Mouse (Mus musculus) lung, postnatal 0 days (tissue): ENCODE measurements around the gene Hmgxb4. TPM values are rescaled to one million over a fixed set of nuclear protein-coding genes. Genes with fewer than 3 reads are reported as not detected.
A peak's percentile ranks its signal among the peaks of the same experiment; 100 is the strongest.

ENCODE experiments used
- ATAC-seq: fragments of 200-750 bp; cut with Nextera tagmentation; 2 replicates; pipeline ENCODE4 v1.8.0; 2017; ENCODE audit warnings: moderate library complexity
- DNase-seq: peaks from one replicate; pipeline ENCODE4 v3.0.0-alpha.2; 2016; ENCODE audit warnings: low spot score
- H3K27ac ChIP-seq: fragments of 300-500 bp; sonication (generic); 2 replicates; pipeline ENCODE4 v1.5.1; 2014; ENCODE audit warnings: antibody characterized with exemption, mild to moderate bottlenecking, low read length, mixed read lengths
- H3K27me3 ChIP-seq: fragments of 300-500 bp; sonication (generic); replicated peaks from 2 replicates; pipeline ENCODE4 v1.6.1; 2014; ENCODE audit warnings: low read length, mixed read lengths; ENCODE audit not compliant: insufficient read depth
- H3K36me3 ChIP-seq: fragments of 300-500 bp; sonication (generic); 2 replicates; pipeline ENCODE4 v1.6.1; 2014; ENCODE audit warnings: low read length, mixed read lengths; ENCODE audit not compliant: insufficient read depth
- H3K4me1 ChIP-seq: fragments of 300-500 bp; sonication (generic); 2 replicates; pipeline ENCODE4 v1.6.1; 2014; ENCODE audit warnings: antibody characterized with exemption, low read depth, low read length, mixed read lengths; ENCODE audit not compliant: insufficient read depth
- H3K4me2 ChIP-seq: fragments of 300-500 bp; sonication (generic); replicated peaks from 2 replicates; pipeline ENCODE4 v1.6.1; 2014; ENCODE audit warnings: low read depth, mild to moderate bottlenecking, low read length, moderate library complexity, mixed read lengths
- H3K4me3 ChIP-seq: fragments of 300-500 bp; sonication (generic); 2 replicates; pipeline ENCODE4 v1.5.1; 2014; ENCODE audit warnings: low read depth, low read length
- H3K9ac ChIP-seq: fragments of 300-500 bp; sonication (generic); replicated peaks from 2 replicates; pipeline ENCODE4 v1.6.1; 2014; ENCODE audit warnings: low read depth, mild to moderate bottlenecking
- H3K9me3 ChIP-seq: fragments of 300-500 bp; sonication (generic); 2 replicates; pipeline ENCODE4 v1.6.1; 2016; ENCODE audit warnings: low read length, mixed read lengths
- CTCF ChIP-seq: IDR thresholded peaks from 2 replicates; pipeline ENCODE4 v1.5.1; 2016; ENCODE audit warnings: antibody characterized with exemption, mild to moderate bottlenecking
- EP300 ChIP-seq: IDR thresholded peaks from 2 replicates; pipeline ENCODE4 v1.6.1; 2016; ENCODE audit warnings: antibody characterized with exemption, mild to moderate bottlenecking, control low read depth
- WGBS: fragments of 180-500 bp; shearing (Covaris S2); extraction: QIAGEN DNeasy Blood & Tissue Kit; methylation state at CpG from one replicate; pipeline ENCODE4 v1.1.7; 2014; 5-methylcytosine and 5-hydroxymethylcytosine counted together
- polyA plus RNA-seq: library from polyadenylated mRNA; unstranded; fragments of >200 nt; fragmentation: Nextera tagmentation; extraction: Ambion mirVana; gene quantifications from 2 replicates; pipeline ENCODE4 v1.2.1, GENCODE M21; 2015

Gene Hmgxb4
- polyA plus RNA-seq, 1 experiment from 2014 or later: 21.2 TPM

DNA sequence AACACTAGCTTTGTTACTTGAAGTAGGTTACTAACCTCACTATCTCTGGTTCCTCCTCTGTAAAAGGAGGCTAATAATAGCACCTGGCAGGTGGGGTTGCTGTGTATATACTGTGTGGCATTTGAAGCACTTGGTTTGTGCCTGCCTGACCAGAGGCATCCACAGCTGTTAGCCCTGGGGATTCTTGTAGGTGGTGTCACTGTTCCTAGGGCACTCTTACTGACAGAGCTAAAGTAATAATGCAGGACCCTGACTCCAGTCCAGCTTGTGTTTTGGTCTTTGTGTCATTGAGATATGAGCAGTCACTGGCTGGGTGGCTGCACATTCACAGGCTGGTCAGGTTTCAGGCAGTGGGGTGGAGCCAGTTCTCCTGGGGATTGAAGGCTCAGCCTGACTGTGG, 45.3 kb downstream of the Hmgxb4 start:
- TF ChIP-seq CTCF (no peak), EP300 (no peak)
- Histone ChIP-seq H3K36me3 (no peaks in the 10 kb centered on the region), H3K9ac (no peak overlapping the region), H3K27ac (no peak overlapping the region; the same call in 1 of the 2 replicates), H3K4me3 (no peak overlapping the region), H3K9me3 (no peaks in the 10 kb centered on the region), H3K4me1 (no peaks in the 10 kb centered on the region), H3K27me3 (no peaks in the 10 kb centered on the region), H3K4me2 (no peak overlapping the region)
- DNase-seq: no peak
- ATAC-seq: no peak

DNA sequence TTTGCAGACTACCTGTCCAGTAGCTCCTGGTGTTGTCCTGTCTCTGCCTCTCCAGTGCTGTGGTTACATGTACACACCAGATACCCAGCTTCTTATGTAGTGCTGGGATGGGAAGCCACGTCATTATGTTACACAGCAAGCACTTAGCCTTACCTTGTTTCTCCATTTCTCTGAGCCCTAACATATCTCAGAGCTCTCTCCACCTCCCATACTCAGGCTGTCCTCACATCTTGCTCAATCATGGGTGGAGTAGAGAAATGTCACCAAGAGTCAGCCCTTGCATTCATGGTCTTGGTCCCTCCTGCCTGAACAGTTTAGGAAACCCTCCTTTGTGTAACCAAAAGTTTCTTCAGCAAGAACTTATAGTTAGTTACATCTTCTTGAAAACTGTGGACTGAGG, 46.6 kb downstream of the Hmgxb4 start:
- 64% methylated on average over 1 of the region's 1 CpGs for WGBS
- ATAC-seq: peak; percentile 40
- H3K36me3 ChIP-seq: no peaks in the 10 kb centered on the region
- no peak overlapping the region for H3K4me3 ChIP-seq
- peak; percentile 47 for DNase-seq
- no peak overlapping the region for H3K4me2 ChIP-seq
- H3K9ac ChIP-seq: no peak overlapping the region
- H3K27ac ChIP-seq: no peak overlapping the region
- no peaks in the 10 kb centered on the region for H3K9me3 ChIP-seq
- TF ChIP-seq EP300 (no peak), CTCF (no peak)
- no peaks in the 10 kb centered on the region for H3K27me3 ChIP-seq
- H3K4me1 ChIP-seq: no peaks in the 10 kb centered on the region

DNA sequence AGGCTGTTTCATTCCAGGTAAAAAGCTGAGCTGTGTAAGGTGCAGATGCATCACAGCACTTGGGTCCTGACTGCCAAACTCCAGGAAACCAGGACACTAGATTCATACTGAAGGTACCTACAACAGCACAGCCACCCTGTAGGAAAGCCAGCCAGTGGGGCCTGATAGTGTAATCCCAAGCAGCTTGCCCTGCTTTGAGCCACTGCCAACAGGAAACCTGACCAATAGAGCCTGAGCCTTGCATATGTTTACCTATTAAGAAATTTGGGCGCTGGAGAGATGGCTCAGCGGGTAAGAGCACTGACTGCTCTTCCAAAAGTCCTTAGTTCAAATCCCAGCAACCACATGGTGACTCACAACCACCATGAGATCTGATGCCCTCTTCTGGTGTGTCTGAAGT, 49.0 kb downstream of the Hmgxb4 start:
- H3K27ac ChIP-seq: no peak overlapping the region
- TF ChIP-seq EP300 (no peak), CTCF (no peak)
- H3K9ac ChIP-seq: no peak overlapping the region
- DNase-seq (no peak), ATAC-seq (no peak)
- H3K36me3 ChIP-seq: no peaks in the 10 kb centered on the region
- no peak overlapping the region for H3K4me3 ChIP-seq
- no peak overlapping the region for H3K4me2 ChIP-seq
- no peaks in the 10 kb centered on the region for H3K27me3 ChIP-seq
- 62% methylated on average over 2 of the region's 2 CpGs for WGBS
- H3K4me1 ChIP-seq: no peaks in the 10 kb centered on the region
- no peaks in the 10 kb centered on the region for H3K9me3 ChIP-seq

DNA sequence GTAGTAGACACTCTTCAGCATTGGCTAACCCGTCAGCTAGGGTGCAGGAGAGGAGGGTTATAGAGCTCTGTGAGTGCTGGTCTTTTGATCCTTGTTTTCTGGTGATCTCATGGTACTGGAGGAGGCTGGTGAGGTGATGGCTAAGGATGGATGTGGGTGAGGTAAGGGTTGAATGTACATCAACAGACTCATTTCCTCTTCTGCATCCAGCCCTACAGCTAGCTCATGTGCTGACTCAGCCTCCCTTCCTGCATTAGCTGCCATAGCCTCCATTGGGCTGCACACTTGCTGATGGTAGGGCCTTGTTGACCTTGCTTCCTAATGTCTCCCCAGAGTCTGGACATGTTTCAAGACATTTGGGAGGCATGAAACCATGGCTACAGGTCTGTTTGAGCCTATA, 49.8 kb downstream of the Hmgxb4 start:
- H3K9me3 ChIP-seq: no peaks in the 10 kb centered on the region
- no peaks in the 10 kb centered on the region for H3K27me3 ChIP-seq
- no peak overlapping the region for H3K4me2 ChIP-seq
- DNase-seq: no peak
- H3K27ac ChIP-seq: no peak overlapping the region
- TF ChIP-seq CTCF (no peak), EP300 (no peak)
- no peak overlapping the region for H3K9ac ChIP-seq
- ATAC-seq: no peak
- 76% methylated on average over 1 of the region's 1 CpGs for WGBS
- H3K36me3 ChIP-seq: no peaks in the 10 kb centered on the region
- no peaks in the 10 kb centered on the region for H3K4me1 ChIP-seq
- no peak overlapping the region for H3K4me3 ChIP-seq

DNA sequence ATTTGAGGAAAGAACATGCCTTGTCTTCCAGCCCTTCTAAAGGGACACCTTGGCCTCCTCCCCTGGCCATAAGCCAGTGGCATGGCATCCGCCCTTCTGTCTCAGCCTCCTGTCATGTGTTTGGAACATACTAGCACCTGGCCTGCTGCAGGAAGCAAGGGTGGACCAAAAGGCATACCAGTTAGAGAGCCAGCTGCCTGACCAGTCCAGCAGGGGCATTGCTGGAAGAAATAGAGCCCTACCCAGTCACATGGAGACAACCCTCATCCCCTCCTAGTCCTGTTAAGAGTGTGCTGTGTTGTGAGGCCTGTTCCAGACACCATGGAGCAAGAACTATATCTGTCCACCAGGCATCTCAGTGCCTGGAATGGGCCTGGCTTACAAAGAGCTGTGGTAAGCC, 53.1 kb downstream of the Hmgxb4 start:
- Histone ChIP-seq H3K9me3 (no peaks in the 10 kb centered on the region), H3K4me1 (no peaks in the 10 kb centered on the region), H3K9ac (no peak overlapping the region), H3K4me3 (no peak overlapping the region), H3K36me3 (no peaks in the 10 kb centered on the region), H3K27me3 (no peaks in the 10 kb centered on the region), H3K4me2 (no peak overlapping the region), H3K27ac (no peak overlapping the region)
- WGBS: 87% methylated on average over 1 of the region's 1 CpGs
- ATAC-seq: no peak
- DNase-seq: no peak
- TF ChIP-seq CTCF: no peak
- no peak for TF ChIP-seq EP300

DNA sequence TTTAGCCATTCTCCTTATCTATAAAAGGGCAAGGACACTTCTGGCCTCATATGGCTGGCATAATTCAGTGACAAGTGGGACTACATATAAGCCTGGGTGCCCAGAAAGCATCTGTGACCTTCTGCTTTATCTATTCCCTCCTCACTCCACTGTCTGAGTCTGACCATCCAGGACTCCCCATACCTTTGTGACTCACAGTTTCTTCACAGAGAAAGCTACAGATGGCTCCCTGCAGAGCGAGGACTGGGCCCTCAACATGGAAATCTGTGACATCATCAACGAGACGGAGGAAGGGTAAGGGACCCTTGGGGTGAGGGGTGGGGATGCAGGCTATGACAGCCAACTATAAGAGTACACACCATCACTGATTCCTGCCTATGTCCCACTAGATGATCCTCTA, 54.6 kb downstream of the Hmgxb4 start:
- Histone ChIP-seq H3K27me3 (no peaks in the 10 kb centered on the region), H3K36me3 (no peaks in the 10 kb centered on the region), H3K4me2 (no peak overlapping the region), H3K27ac (no peak overlapping the region), H3K9me3 (no peaks in the 10 kb centered on the region), H3K4me3 (no peak overlapping the region), H3K4me1 (no peaks in the 10 kb centered on the region), H3K9ac (no peak overlapping the region)
- DNase-seq (no peak), ATAC-seq (no peak)
- TF ChIP-seq EP300: no peak
- TF ChIP-seq CTCF: no peak
- WGBS: 86% methylated on average over 3 of the region's 3 CpGs

DNA sequence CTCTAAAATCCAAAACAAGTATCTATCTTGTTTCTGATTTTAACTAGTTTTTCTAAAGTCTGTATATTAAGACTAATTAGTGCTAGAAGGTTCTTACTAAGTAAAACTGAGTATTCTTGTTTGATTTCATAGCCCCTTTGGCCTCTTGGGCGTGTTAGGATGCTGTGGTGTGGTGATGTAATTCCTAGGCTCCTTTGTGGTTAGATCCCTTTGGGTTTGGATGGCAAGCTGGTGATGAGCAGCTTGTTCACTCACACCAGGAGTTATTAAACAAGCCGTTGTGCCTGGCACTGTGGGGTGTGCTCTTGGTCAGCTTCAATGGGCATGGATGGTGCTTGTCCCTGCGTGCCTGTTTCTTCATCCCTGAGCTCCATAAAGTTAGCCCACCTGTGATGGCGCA, 60.2 kb downstream of the Hmgxb4 start:
- Histone ChIP-seq H3K27ac (no peak overlapping the region), H3K9me3 (no peaks in the 10 kb centered on the region), H3K9ac (no peak overlapping the region), H3K27me3 (no peaks in the 10 kb centered on the region), H3K4me1 (no peaks in the 10 kb centered on the region), H3K4me2 (no peak overlapping the region), H3K4me3 (no peak overlapping the region), H3K36me3 (0 out of 2 replicates have a peak, but pooled peaks cover 2% of the 10 kb centered on the region)
- WGBS: 90% methylated on average over 4 of the region's 4 CpGs
- TF ChIP-seq EP300 (no peak), CTCF (no peak)
- DNase-seq (no peak), ATAC-seq (no peak)
